Comparison of ENCODE assay signal across 21 mouse cellular contexts in the genomic region with DNA sequence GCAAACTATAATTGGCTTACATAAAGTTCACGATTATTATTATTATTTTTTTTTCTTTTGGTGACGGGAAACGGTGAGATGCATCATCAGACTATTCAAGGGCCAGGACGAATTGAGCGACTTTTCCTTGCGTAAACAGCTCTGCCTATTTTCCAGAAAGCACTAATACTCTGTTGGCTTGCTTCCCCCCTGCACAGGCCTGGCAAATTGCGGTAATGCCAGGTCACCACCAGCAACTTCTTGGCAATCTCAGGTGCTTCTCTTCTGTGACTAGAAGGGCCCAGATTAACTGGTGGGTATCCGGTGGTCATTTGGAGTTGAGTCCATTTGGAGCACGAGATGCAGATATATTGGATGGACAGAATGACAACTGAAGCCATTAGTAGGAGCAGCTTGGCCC.
"Had no signal": no experiment of that assay in that cellular context is flagged by ENCODE, and none has a peak within 500 bp of the region (broad histone marks: within the 10 kb centered on the region; RNA-seq: fewer than 3 reads in every experiment).

No protein-coding gene starts in this region.

- H3K36me3 ChIP-seq: heart, embryonic 10.5 days; heart, embryonic 13.5 days; heart, embryonic 15.5 days had no signal

- H3K27ac ChIP-seq: heart, embryonic 10.5 days; heart, embryonic 13.5 days; heart, embryonic 15.5 days; hindbrain, embryonic 13.5 days; hindbrain, embryonic 15.5 days; hindbrain, postnatal 0 days; left cerebral cortex, adult 2 months; limb, embryonic 10.5 days; limb, embryonic 12.5 days had no signal

- H3K27me3 ChIP-seq: hindbrain, embryonic 13.5 days; hindbrain, embryonic 15.5 days; limb, embryonic 12.5 days had no signal

- ATAC-seq: hindbrain, postnatal 0 days; intestine, embryonic 16.5 days had no signal

- H3K4me3 ChIP-seq: heart, embryonic 10.5 days; heart, embryonic 13.5 days; heart, embryonic 15.5 days; hindbrain, embryonic 13.5 days; hindbrain, embryonic 15.5 days; left cerebral cortex, adult 2 months; limb, embryonic 10.5 days; limb, embryonic 12.5 days had no signal

- H3K9me3 ChIP-seq: heart, embryonic 10.5 days; heart, embryonic 13.5 days; heart, embryonic 15.5 days; hindbrain, embryonic 13.5 days; hindbrain, embryonic 15.5 days; limb, embryonic 10.5 days; limb, embryonic 12.5 days had no signal

- H3K9ac ChIP-seq: heart, embryonic 13.5 days; heart, embryonic 15.5 days; hindbrain, embryonic 13.5 days; hindbrain, embryonic 15.5 days; limb, embryonic 12.5 days had no signal

- DNase-seq: gastrocnemius, postnatal 25 days; heart, adult 18-20 months; heart, postnatal 14 days; heart, postnatal 36 days; kidney, adult 11 months; kidney, adult 8-10 months; kidney, postnatal 10 days; kidney, postnatal 25 days; kidney, postnatal 4 days; layer of hippocampus, adult 9-11 months; lung, adult 2 months had no signal

- H3K4me2 ChIP-seq: heart, embryonic 13.5 days; heart, embryonic 15.5 days; hindbrain, embryonic 13.5 days; hindbrain, embryonic 15.5 days; limb, embryonic 12.5 days had no signal
